Mouse (Mus musculus): ENCODE results near the gene Adamts13.

GRCm38 (mm10) chr2:26973116-26973515 is at the start of gene Adamts13:
- TF ChIP-seq CTCF (IDR thresholded peaks at IDR 0.05 in 2 of 3, conservative IDR thresholded peaks at IDR 0.05 in 1 of 3; ENCODE audit: control insufficient read depth in 1 of 3, insufficient read depth in 1 of 3, low read depth in 2 of 3, low read length in 3 of 3, poor library complexity in 1 of 3, severe bottlenecking in 1 of 3): no peak
- no peak for TF ChIP-seq MAX (IDR thresholded peaks at IDR 0.05; ENCODE audit: low read length)
- no peak for TF ChIP-seq SMC3 (IDR thresholded peaks at IDR 0.05; ENCODE audit: low read depth, low read length)
- no peak for TF ChIP-seq POLR2AphosphoS2 (IDR thresholded peaks at IDR 0.05; ENCODE audit: low read length)
- TF ChIP-seq USF1 (IDR thresholded peaks at IDR 0.05; ENCODE audit: low read depth, low read length): no peak
- TF ChIP-seq NRF1 (IDR thresholded peaks at IDR 0.05; ENCODE audit: insufficient read depth, low read depth, low read length, poor library complexity, severe bottlenecking): no peak
- TF ChIP-seq MYB (IDR thresholded peaks at IDR 0.05; ENCODE audit: low read depth, low read length): no peak
- TF ChIP-seq MEF2A (IDR thresholded peaks at IDR 0.05; ENCODE audit: extremely low read depth, insufficient replicate concordance, low read depth, low read length, poor library complexity, severe bottlenecking): no peak
- TF ChIP-seq POLR2A (IDR thresholded peaks at IDR 0.05; ENCODE audit: control insufficient read depth in 1 of 2, insufficient read depth in 1 of 2, low read depth in 1 of 2, low read length in 2 of 2, poor library complexity in 1 of 2): no peak
- no peak for TF ChIP-seq ETS1 (IDR thresholded peaks at IDR 0.05; ENCODE audit: low read depth, low read length)
- no peak for TF ChIP-seq CHD2 (IDR thresholded peaks at IDR 0.05; ENCODE audit: low read length)
- TF ChIP-seq SIN3A (IDR thresholded peaks at IDR 0.05; ENCODE audit: low read length): no peak
- TF ChIP-seq GATA1 (IDR thresholded peaks at IDR 0.05; ENCODE audit: low read depth, low read length): no peak
